Mouse (Mus musculus) midbrain, embryonic 16.5 days (tissue): ENCODE measurements around the gene Cnn2. TPM values are rescaled to one million over a fixed set of nuclear protein-coding genes. Genes with fewer than 3 reads are reported as not detected.

Experiments used
- ATAC-seq: fragments of 200-750 bp; cut with Nextera tagmentation; 2 replicates; pipeline ENCODE4 v1.8.0; 2017; ENCODE audit warnings: moderate TSS enrichment
- H3K27ac ChIP-seq: fragments of 300-500 bp; sonication (generic); 2 replicates; pipeline ENCODE4 v1.5.1; 2014; ENCODE audit warnings: mild to moderate bottlenecking, low read length, mixed read lengths
- H3K27me3 ChIP-seq: fragments of 300-500 bp; sonication (generic); 2 replicates; pipeline ENCODE4 v1.6.1; 2014; ENCODE audit warnings: low read depth, low read length, mixed read lengths; ENCODE audit not compliant: control insufficient read depth, insufficient read depth
- H3K36me3 ChIP-seq: fragments of 300-500 bp; sonication (generic); 2 replicates; pipeline ENCODE4 v1.6.1; 2014; ENCODE audit warnings: mild to moderate bottlenecking, low read length, moderate library complexity, mixed read lengths; ENCODE audit not compliant: control insufficient read depth, insufficient read depth
- H3K4me1 ChIP-seq: fragments of 300-500 bp; sonication (generic); 2 replicates; pipeline ENCODE4 v1.6.1; 2014; ENCODE audit warnings: mild to moderate bottlenecking, low read length, mixed read lengths; ENCODE audit not compliant: control insufficient read depth, insufficient read depth
- H3K4me2 ChIP-seq: fragments of 300-500 bp; sonication (generic); 2 replicates; pipeline ENCODE4 v1.6.1; 2014; ENCODE audit warnings: mild to moderate bottlenecking, low read length, mixed read lengths
- H3K4me3 ChIP-seq: fragments of 300-500 bp; sonication (generic); 2 replicates; pipeline ENCODE4 v1.5.1; 2014; ENCODE audit warnings: low read depth, mild to moderate bottlenecking, low read length, moderate library complexity, mixed read lengths
- H3K9ac ChIP-seq: fragments of 300-500 bp; sonication (generic); 2 replicates; pipeline ENCODE4 v1.6.1; 2014; ENCODE audit warnings: low read depth, low read length, mixed read lengths
- H3K9me3 ChIP-seq: fragments of 300-500 bp; sonication (generic); replicated peaks from 2 replicates; pipeline ENCODE4 v1.6.1; 2014; ENCODE audit warnings: mild to moderate bottlenecking, low read length, mixed read lengths; ENCODE audit not compliant: control insufficient read depth, poor library complexity, severe bottlenecking
- WGBS: fragments of 180-500 bp; shearing (Covaris S2); extraction: QIAGEN DNeasy Blood & Tissue Kit; methylation state at CpG from one replicate; pipeline ENCODE4 v1.1.7; 2014; 5-methylcytosine and 5-hydroxymethylcytosine counted together
- polyA plus RNA-seq: library from polyadenylated mRNA; unstranded; fragments of >200 nt; fragmentation: Nextera tagmentation; extraction: Ambion mirVana; gene quantifications from 2 replicates; pipeline ENCODE4 v1.2.1, GENCODE M21; 2015

The Cnn2 gene
- polyA plus RNA-seq, 1 experiment from 2014 or later = 25.7 TPM

DNA sequence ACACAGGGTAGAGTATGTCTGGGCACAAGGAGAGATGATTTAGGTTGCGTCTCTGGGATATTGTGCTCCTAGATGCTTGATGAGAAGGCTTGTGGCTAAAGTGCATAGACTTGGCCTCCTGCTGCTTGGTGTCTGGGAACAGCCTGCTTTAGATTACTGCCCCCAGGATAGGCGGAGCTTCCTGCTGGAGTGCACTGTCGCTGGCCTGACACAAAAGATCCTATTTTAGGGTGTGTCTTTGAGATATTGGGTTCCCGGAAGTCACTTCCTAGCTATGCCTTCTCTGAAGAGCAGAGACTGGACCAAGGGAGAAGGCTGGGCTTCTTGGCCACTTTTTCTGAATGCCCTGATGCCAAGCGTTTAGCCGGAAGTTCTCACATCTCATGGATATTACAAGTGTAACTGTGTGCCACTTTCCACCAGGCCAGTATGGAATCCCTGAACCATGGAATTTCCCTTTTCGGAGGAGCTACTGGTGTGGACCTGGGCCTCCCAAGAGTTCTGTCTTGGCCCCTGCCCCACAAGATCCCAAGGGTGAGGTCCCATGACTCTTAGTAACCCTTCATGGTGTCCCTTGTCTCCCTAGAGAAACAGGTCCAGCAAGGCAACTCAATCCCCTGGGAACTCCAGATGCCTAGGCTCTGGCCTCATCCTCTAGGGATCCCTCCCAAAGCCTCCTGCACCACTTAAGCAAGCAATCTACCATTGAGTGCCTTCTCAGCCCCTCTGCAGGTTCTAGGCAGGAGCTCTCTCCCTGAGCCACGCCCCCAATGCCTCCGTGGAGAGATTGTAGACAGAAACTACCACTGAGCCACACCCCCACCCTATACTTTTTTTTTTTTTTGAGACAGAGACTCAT, 15.2 kb downstream of the Cnn2 start:
- Histone ChIP-seq H3K27me3 (peaks cover 12% of the 10 kb centered on the region), H3K4me1 (no peaks in the 10 kb centered on the region), H3K27ac (no peak overlapping the region), H3K36me3 (no peaks in the 10 kb centered on the region), H3K4me3 (no peak overlapping the region), H3K4me2 (no peak overlapping the region), H3K9me3 (no peaks in the 10 kb centered on the region), H3K9ac (no peak overlapping the region)
- ATAC-seq = no peak
- WGBS = 71% methylated on average over 9 of the region's 9 CpGs

DNA sequence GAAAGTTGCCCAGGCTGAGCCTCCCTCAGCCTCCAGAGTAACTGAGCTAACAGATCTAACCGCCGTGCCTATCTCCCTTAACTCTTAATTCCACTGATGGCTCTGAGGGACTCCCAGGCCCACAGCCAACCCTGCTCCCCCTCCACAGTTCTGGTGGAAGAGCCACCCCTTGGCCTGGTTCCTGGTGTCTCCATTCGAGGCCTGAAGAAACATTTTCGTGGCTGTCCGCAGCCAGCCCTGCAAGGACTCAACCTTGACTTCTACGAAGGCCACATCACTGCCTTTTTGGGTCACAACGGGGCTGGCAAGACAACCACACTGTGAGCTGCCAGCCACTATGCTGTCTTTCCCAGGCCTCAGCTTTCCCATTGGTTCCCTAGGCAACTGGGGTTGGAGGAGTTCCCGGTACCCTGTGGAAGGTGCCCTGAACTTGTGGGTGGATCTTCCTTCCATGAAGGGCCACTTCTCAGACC, 15.9 kb downstream of the Cnn2 start:
- WGBS = 86% methylated on average over 8 of the region's 8 CpGs
- no peak for ATAC-seq

DNA sequence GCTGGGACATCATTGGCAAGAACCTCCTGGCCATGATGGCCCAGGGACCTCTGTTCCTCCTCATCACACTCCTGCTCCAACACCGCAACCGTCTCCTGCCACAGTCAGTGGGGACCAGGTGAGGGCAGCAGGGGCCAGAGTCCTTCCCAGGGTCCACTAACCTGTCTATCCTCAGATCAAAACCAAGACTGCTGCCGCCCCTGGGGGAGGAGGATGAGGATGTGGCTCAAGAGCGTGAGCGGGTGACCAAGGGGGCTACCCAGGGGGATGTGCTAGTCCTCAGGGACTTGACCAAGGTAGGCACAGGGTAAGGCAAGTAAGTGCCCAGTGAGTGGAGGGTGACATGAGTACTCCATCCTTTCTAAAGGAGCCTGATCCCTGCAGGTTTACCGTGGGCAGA, 23.4 kb downstream of the Cnn2 start:
- ATAC-seq = no peak
- Histone ChIP-seq H3K36me3 (peaks cover 18% of the 10 kb centered on the region), H3K27me3 (peaks cover 34% of the 10 kb centered on the region), H3K4me2 (no peak overlapping the region), H3K4me3 (no peak overlapping the region), H3K9me3 (peaks cover 14% of the 10 kb centered on the region), H3K9ac (no peak overlapping the region), H3K4me1 (no peaks in the 10 kb centered on the region), H3K27ac (no peak overlapping the region)
- whole genome bisulfite sequencing = 84% methylated on average over 6 of the region's 6 CpGs

More for the DNA sequence above, 15.9 kb downstream of the Cnn2 start:
- Histone ChIP-seq H3K4me1 (no peaks in the 10 kb centered on the region), H3K27me3 (peaks cover 12% of the 10 kb centered on the region), H3K4me2 (no peak overlapping the region), H3K4me3 (no peak overlapping the region), H3K9ac (no peak overlapping the region), H3K36me3 (no peaks in the 10 kb centered on the region), H3K27ac (no peak overlapping the region), H3K9me3 (no peaks in the 10 kb centered on the region)

DNA sequence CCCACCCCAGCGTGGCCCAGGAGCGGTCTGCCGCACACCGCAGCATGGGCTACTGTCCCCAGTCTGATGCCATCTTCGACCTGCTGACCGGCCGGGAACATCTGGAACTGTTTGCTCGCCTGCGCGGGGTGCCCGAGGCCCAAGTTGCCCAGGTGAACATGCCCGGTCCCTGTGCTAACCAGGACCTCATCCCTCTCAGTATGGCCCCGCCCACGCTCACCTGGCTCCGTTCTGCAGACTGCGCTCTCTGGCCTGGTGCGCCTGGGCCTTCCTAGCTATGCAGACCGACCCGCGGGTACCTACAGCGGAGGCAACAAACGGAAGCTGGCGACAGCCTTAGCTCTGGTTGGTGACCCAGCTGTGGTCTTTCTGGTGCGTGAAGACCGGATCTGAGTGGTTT, 25.2 kb downstream of the Cnn2 start:
- Histone ChIP-seq H3K36me3 (peaks cover 18% of the 10 kb centered on the region), H3K27me3 (peaks cover 40% of the 10 kb centered on the region)
- WGBS = 34% methylated on average over 25 of the region's 25 CpGs

DNA sequence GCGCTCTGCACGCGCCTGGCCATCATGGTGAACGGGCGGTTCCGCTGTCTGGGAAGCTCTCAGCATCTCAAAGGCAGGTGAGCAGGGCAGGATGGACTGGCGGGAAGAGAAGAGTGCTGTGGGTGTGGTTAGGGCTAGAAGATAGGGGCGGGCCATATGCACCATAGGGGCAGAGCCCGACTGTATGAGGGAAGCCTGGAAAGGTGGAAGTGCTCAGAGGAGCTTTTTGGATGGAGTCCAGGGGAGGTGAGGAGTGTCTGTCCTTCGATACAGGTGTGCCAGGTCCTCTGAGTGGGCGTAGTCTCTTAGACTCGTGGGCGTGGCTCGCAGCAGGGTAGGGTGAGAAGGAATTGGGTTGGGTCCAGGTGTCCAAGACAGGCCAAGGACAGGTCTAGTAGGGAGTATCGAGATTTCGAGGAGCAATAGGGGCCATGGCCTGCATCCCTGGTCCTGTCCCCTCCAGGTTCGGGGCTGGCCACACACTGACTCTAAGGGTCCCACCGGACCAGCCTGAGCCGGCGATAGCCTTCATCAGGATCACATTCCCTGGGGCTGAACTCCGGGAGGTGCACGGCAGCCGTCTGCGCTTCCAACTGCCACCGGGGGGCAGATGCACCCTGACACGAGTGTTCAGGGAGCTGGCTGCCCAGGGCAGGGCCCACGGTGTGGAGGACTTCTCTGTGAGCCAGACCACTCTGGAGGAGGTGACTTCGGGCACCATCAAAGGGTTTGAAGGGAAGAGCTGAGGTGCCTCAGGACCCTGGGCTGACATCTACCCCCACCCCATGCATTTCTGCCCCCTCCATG, 26.3 kb downstream of the Cnn2 start:
- Histone ChIP-seq H3K4me1 (no peaks in the 10 kb centered on the region), H3K9ac (no peak overlapping the region), H3K4me2 (no peak overlapping the region), H3K9me3 (peaks cover 14% of the 10 kb centered on the region), H3K4me3 (no peak overlapping the region), H3K36me3 (peaks cover 17% of the 10 kb centered on the region), H3K27me3 (peaks cover 48% of the 10 kb centered on the region), H3K27ac (no peak overlapping the region)
- no peak for ATAC-seq
- 18% methylated on average over 28 of the region's 28 CpGs for WGBS

More for the DNA sequence above, 25.2 kb downstream of the Cnn2 start:
- Histone ChIP-seq H3K9ac (no peak overlapping the region), H3K9me3 (peaks cover 14% of the 10 kb centered on the region), H3K4me3 (no peak overlapping the region), H3K27ac (no peak overlapping the region), H3K4me2 (no peak overlapping the region), H3K4me1 (no peaks in the 10 kb centered on the region)
- ATAC-seq = no peak

DNA sequence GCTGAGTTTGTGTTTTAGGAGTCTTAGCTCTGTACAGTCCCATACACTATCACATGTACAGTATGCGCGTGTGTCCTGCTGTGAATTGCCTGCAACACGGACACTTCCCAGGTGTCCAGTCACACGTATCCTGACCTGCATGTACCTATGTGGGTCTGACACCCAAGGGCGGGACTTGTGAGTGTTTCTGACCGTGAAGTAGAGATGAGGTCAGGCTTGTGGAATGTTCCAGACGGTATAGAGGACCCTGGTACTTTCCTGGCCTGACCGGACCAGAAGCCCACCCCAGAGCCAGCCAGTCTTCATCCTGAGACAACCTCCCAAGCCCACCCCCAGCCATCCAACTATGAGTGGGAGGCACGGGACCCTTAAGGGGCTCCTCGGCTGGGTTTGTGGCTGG, 27.2 kb downstream of the Cnn2 start:
- H3K36me3 ChIP-seq = peaks cover 9% of the 10 kb centered on the region
- WGBS = 80% methylated on average over 10 of the region's 10 CpGs
- H3K9ac ChIP-seq = no peak overlapping the region
- H3K27me3 ChIP-seq = peaks cover 52% of the 10 kb centered on the region
- H3K9me3 ChIP-seq = peaks cover 7% of the 10 kb centered on the region
- H3K27ac ChIP-seq = no peak overlapping the region
- H3K4me2 ChIP-seq = no peak overlapping the region
- no peaks in the 10 kb centered on the region for H3K4me1 ChIP-seq
- H3K4me3 ChIP-seq = no peak overlapping the region
- ATAC-seq = no peak

DNA sequence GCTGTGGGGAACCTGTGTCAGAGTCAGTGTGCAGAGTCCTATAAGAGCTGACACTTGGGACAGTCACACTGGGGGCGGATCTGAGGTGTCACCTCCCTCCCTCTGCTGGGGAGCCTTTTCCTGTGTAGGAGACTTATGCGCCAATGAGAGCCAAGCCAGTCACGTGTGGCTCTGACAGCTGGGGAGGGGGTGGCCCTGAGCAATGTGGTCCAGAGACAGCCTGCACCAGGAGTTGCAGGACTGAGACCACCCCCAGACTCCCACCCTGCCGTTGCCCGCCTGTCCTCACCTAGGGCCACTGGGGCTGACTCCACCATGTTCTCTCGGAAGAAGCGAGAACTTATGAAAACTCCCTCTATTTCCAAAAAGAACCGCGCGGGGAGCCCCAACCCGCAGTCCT, 28.1 kb downstream of the Cnn2 start, which contains the start of gene Arhgap45:
Gene Arhgap45, plus strand, starts transcription at position 143 of the 400 bp plus-strand sequence.
- H3K4me1 ChIP-seq = no peaks in the 10 kb centered on the region
- H3K27me3 ChIP-seq = peaks cover 52% of the 10 kb centered on the region
- H3K9me3 ChIP-seq = no peaks in the 10 kb centered on the region; the same call in 1 of the 2 replicates
- no peak within 1 kb of the TSS for H3K9ac ChIP-seq
- no peak for ATAC-seq
- peaks cover 3% of the 10 kb centered on the region for H3K36me3 ChIP-seq
- no peak within 1 kb of the TSS for H3K27ac ChIP-seq
- no peak within 1 kb of the TSS for H3K4me3 ChIP-seq
- no peak within 1 kb of the TSS for H3K4me2 ChIP-seq
- 72% methylated on average over 11 of the region's 11 CpGs for WGBS

DNA sequence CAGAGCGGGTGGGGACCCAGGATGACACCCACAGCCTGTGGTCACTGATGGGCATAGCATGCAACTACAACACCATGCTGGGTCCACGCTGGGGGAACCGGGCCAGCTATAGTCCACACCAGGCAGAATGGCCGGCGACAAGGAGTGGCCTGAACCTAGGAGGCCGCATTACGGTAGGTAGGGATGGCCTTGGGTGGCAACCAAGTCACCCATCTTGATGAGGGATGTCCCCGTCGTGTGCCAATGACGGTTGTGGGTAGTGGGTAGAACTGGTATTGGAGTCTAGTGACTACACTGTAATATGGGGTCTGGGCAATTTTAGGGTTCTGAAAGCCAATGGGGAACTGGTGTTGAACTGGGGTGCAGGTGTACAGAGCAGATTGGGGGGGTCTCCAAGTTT, 28.5 kb downstream of the Cnn2 start:
- H3K4me1 ChIP-seq = no peaks in the 10 kb centered on the region
- H3K4me2 ChIP-seq = no peak overlapping the region
- ATAC-seq = no peak
- no peaks in the 10 kb centered on the region for H3K9me3 ChIP-seq
- WGBS = 91% methylated on average over 10 of the region's 10 CpGs
- no peak overlapping the region for H3K9ac ChIP-seq
- H3K4me3 ChIP-seq = no peak overlapping the region
- H3K27me3 ChIP-seq = peaks cover 51% of the 10 kb centered on the region
- H3K36me3 ChIP-seq = no peaks in the 10 kb centered on the region; the same call in 1 of the 2 replicates
- no peak overlapping the region for H3K27ac ChIP-seq

DNA sequence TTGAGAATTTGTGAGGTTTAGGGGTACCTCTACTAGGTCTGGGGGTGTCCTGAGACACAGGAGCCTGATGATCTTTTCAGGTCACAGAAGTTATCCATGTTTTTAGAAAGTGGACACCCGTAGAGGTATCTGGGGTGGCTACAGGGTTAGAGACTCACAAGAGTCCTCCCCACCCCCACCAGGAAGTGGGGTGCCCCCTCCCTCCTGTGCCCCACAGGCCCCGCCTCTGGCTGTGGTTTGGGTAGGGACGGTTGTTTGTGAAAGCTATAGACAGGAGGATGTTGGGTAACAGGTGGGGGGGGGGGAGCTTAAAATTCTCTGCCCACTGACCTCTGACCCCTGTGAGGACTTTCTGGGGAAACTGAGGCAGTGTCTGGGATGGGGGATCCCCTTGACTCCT, 29.0 kb downstream of the Cnn2 start:
- no peaks in the 10 kb centered on the region for H3K9me3 ChIP-seq
- no peaks in the 10 kb centered on the region for H3K36me3 ChIP-seq
- H3K4me3 ChIP-seq = no peak overlapping the region
- H3K27ac ChIP-seq = no peak overlapping the region
- no peak for ATAC-seq
- no peak overlapping the region for H3K4me2 ChIP-seq
- no peaks in the 10 kb centered on the region for H3K4me1 ChIP-seq
- no peak overlapping the region for H3K9ac ChIP-seq
- peaks cover 48% of the 10 kb centered on the region for H3K27me3 ChIP-seq
- 77% methylated on average over 3 of the region's 3 CpGs for WGBS
